Mouse (Mus musculus) liver, adult 2 months (tissue): ENCODE measurements around the gene Setd1a. TPM values are rescaled to one million over a fixed set of nuclear protein-coding genes. Genes with fewer than 3 reads are reported as not detected.

Source experiments
- DNase-seq: peaks from one replicate; pipeline ENCODE4 v3.0.0-alpha.2; 2011; ENCODE audit warnings: low read depth, low spot score; ENCODE audit errors: extremely low read depth
- H3K27ac ChIP-seq: fragments of 200-500 bp; replicated peaks from 2 replicates; pipeline ENCODE4 v1.5.1; 2012; ENCODE audit warnings: low read depth, mild to moderate bottlenecking, control low read depth, inconsistent platforms, low read length; ENCODE audit not compliant: insufficient read depth
- H3K27me3 ChIP-seq: fragments of 200-500 bp; 2 replicates; pipeline ENCODE4 v1.6.1; 2012; ENCODE audit warnings: mild to moderate bottlenecking, moderate library complexity, low read length, inconsistent platforms; ENCODE audit not compliant: control insufficient read depth, insufficient read depth
- H3K36me3 ChIP-seq: fragments of 200-500 bp; 2 replicates; pipeline ENCODE4 v1.6.1; 2012; ENCODE audit warnings: low read length, inconsistent platforms; ENCODE audit not compliant: control insufficient read depth, insufficient read depth
- H3K4me1 ChIP-seq: fragments of 200-500 bp; 2 replicates; pipeline ENCODE4 v1.6.1; 2011; ENCODE audit warnings: low read length; ENCODE audit not compliant: control insufficient read depth, insufficient read depth
- H3K4me3 ChIP-seq: fragments of 200-500 bp; 2 replicates; pipeline ENCODE4 v1.5.1; 2011; ENCODE audit warnings: low read depth, mild to moderate bottlenecking, control low read depth, low read length, moderate library complexity; ENCODE audit not compliant: insufficient read depth
- H3K79me2 ChIP-seq: fragments of 200-500 bp; 2 replicates; pipeline ENCODE4 v1.6.1; 2012; ENCODE audit warnings: inconsistent platforms, mild to moderate bottlenecking, low read length, moderate library complexity; ENCODE audit not compliant: control insufficient read depth, insufficient read depth
- H3K9ac ChIP-seq: fragments of 200-500 bp; 2 replicates; pipeline ENCODE4 v1.6.1; 2012; ENCODE audit warnings: low read depth, mild to moderate bottlenecking, control low read depth, inconsistent platforms, low read length
- CTCF ChIP-seq: fragments of 200-500 bp; IDR thresholded peaks from 2 replicates; pipeline ENCODE4 v1.5.1; 2011; ENCODE audit warnings: low read depth, low read length, control low read depth
- POLR2A ChIP-seq: fragments of 200-500 bp; IDR thresholded peaks from 2 replicates; pipeline ENCODE4 v1.6.1; 2011; ENCODE audit warnings: low read length, control low read depth; ENCODE audit not compliant: insufficient read depth; ENCODE audit errors: extremely low read depth
- WGBS: fragments of 180-500 bp; shearing (Covaris S2); methylation state at CpG from one replicate; pipeline ENCODE4 v1.1.7; 2018; 5-methylcytosine and 5-hydroxymethylcytosine counted together
- polyA plus RNA-seq: library from polyadenylated mRNA; depleted of rRNA; stranded (reverse); fragments of >200 nt; gene quantifications from 2 replicates; pipeline ENCODE4 v1.2.3, GENCODE M21; 2012
- total RNA-seq: library from RNA; depleted of rRNA; stranded (reverse); fragments of >200 nt; gene quantifications from 2 replicates; pipeline ENCODE4 v1.2.3, GENCODE M21; 2014

Gene Setd1a
- total and polyA plus RNA-seq, 2 experiments: 2.6 to 7.8 TPM

- peak overlapping the region; percentile 34; the same call in 1 of the 2 replicates for H3K9ac ChIP-seq
- TF ChIP-seq POLR2A: no peak
- no peak for TF ChIP-seq CTCF
- peak overlapping the region; percentile 69 for H3K4me3 ChIP-seq
- H3K79me2 ChIP-seq: no peaks in the 10 kb centered on the region
- H3K27ac ChIP-seq: peak overlapping the region; percentile 36; the same call in 1 of the 2 replicates
- DNase-seq: peak; percentile 100
- under 1% methylated on average over 39 of the region's 39 CpGs for WGBS
- H3K4me1 ChIP-seq: peaks cover 2% of the 10 kb centered on the region; the same call in 1 of the 2 replicates
- no peaks in the 10 kb centered on the region; the same call in 1 of the 2 replicates for H3K36me3 ChIP-seq
- no peaks in the 10 kb centered on the region for H3K27me3 ChIP-seq
These were observed 30.6 kb upstream of the Setd1a start for GRCm38 (mm10) chr7:127745652-127746493.

DNA sequence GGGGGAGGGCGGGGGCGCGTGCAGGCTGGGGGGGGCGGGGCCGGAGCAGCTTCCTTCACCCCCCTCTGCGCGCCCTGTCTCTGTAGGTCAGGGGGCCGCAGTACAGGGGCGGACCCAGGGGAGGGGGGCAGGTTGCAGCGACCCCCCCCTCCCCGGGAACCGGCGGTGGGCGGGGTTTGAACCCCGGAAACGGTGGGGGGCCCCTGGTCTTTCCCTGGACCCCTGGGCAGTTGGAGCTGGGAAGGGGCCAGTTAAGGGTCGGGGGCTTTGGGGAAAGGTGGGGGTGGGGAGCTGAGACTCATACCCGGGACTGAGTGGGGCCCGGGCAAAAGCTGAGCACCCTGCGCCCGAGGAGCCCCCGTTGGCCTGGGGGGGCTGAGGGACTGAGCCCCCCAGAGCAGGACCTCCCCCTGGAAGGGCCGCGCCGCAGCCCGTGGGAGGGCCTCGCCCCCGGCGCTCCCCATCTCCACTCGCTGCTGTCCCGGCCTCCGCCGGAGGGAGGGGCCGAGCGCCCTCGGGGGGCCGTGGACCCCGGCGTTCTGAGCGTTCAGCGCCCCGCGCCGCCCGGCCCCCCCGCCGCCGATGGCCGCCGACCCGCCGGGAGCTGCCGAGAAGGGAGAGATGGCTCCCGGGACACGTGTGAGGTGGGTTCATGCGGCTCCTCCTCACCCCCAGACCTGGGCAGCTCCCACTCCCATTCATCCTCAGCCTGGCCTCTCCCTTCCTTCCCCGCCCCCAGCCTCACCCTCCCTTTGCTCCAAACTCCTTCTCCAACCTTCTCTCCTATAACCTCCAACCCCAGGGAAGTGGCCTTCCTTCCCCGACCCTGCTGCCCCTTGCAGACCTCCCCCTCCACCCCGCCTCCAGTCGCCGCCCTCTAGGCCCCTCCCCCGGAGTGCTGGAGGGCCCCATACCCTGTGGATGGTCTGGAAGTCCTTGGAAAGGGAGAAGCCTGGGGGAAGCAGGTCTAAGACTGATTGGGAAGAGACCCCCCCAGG is 29.7 kb upstream of the Setd1a start:
- peak overlapping the region; percentile 52 for H3K9ac ChIP-seq
- H3K27ac ChIP-seq: no peak overlapping the region
- peaks cover 2% of the 10 kb centered on the region; the same call in 1 of the 2 replicates for H3K4me1 ChIP-seq
- TF ChIP-seq CTCF (no peak), POLR2A (no peak)
- no peak for DNase-seq
- no peaks in the 10 kb centered on the region for H3K79me2 ChIP-seq
- peak overlapping the region; percentile 69; the same call in 1 of the 2 replicates for H3K4me3 ChIP-seq
- H3K36me3 ChIP-seq: peaks cover 3% of the 10 kb centered on the region; the same call in 1 of the 2 replicates
- 9% methylated on average over 61 of the region's 62 CpGs for WGBS
- H3K27me3 ChIP-seq: no peaks in the 10 kb centered on the region

- TF ChIP-seq POLR2A (no peak), CTCF (no peak)
- WGBS: 89% methylated on average over 6 of the region's 6 CpGs
- no peak overlapping the region for H3K27ac ChIP-seq
- H3K36me3 ChIP-seq: peaks cover 5% of the 10 kb centered on the region; the same call in 1 of the 2 replicates
- no peaks in the 10 kb centered on the region for H3K27me3 ChIP-seq
- H3K79me2 ChIP-seq: no peaks in the 10 kb centered on the region
- no peak overlapping the region for H3K4me3 ChIP-seq
- no peak for DNase-seq
- H3K9ac ChIP-seq: no peak overlapping the region
- H3K4me1 ChIP-seq: peaks cover 2% of the 10 kb centered on the region; the same call in 1 of the 2 replicates
These were observed 28.8 kb upstream of the Setd1a start for GRCm38 (mm10) chr7:127747559-127748234.

DNA sequence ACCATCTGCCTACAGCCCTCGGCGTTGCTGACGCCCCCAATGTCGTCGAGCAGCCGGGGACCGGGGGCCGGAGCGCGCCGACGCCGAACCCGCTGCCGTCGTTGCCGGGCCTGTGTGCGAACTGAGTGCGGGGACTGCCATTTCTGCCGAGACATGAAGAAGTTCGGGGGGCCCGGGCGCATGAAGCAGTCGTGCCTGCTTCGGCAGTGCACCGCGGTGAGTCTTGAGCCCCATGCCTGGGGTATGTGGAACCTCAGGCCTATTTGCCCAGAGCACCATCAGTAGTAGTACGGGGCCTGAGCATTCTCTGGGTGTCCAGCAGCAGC is 28.3 kb upstream of the Setd1a start:
- 95% methylated on average over 28 of the region's 28 CpGs for WGBS
- no peak for DNase-seq
- no peaks in the 10 kb centered on the region for H3K27me3 ChIP-seq
- no peak overlapping the region for H3K27ac ChIP-seq
- TF ChIP-seq POLR2A (no peak), CTCF (no peak)
- peaks cover 2% of the 10 kb centered on the region; the same call in 1 of the 2 replicates for H3K4me1 ChIP-seq
- H3K4me3 ChIP-seq: no peak overlapping the region
- no peaks in the 10 kb centered on the region for H3K79me2 ChIP-seq
- peaks cover 7% of the 10 kb centered on the region; the same call in 1 of the 2 replicates for H3K36me3 ChIP-seq
- no peak overlapping the region for H3K9ac ChIP-seq
